Mouse (Mus musculus) heart, embryonic 10.5 days (tissue): ENCODE results near the gene Mpg. TPM values are rescaled to one million over a fixed set of nuclear protein-coding genes. Genes with fewer than 3 reads are reported as not detected.

Experiments used
- DNase-seq: peaks from one replicate; pipeline ENCODE4 v3.0.0-alpha.2; 2017; ENCODE audit warnings: low spot score
- H3K27ac ChIP-seq: fragments of 300-500 bp; sonication (generic); 2 replicates; pipeline ENCODE4 v1.5.1; 2016; ENCODE audit warnings: mild to moderate bottlenecking
- H3K27me3 ChIP-seq: fragments of 300-500 bp; sonication (generic); 2 replicates; pipeline ENCODE4 v1.6.1; 2016; ENCODE audit warnings: mild to moderate bottlenecking; ENCODE audit not compliant: poor library complexity, insufficient read depth, severe bottlenecking
- H3K36me3 ChIP-seq: fragments of 300-500 bp; sonication (generic); 2 replicates; pipeline ENCODE4 v1.6.1; 2016; ENCODE audit warnings: mild to moderate bottlenecking, moderate library complexity
- H3K4me1 ChIP-seq: fragments of 300-500 bp; sonication (generic); 2 replicates; pipeline ENCODE4 v1.6.1; 2016; ENCODE audit warnings: mild to moderate bottlenecking
- H3K4me3 ChIP-seq: fragments of 300-500 bp; sonication (generic); 2 replicates; pipeline ENCODE4 v1.5.1; 2016; ENCODE audit warnings: mild to moderate bottlenecking, moderate library complexity
- H3K9me3 ChIP-seq: fragments of 300-500 bp; sonication (generic); 2 replicates; pipeline ENCODE4 v1.6.1; 2016; ENCODE audit warnings: mild to moderate bottlenecking, moderate library complexity
- WGBS: fragments of 180-500 bp; shearing (Covaris S2); methylation state at CpG from one replicate; pipeline ENCODE4 v1.1.7; 2016; 5-methylcytosine and 5-hydroxymethylcytosine counted together
- polyA plus RNA-seq: library from polyadenylated mRNA; unstranded; fragments of >200 nt; fragmentation: Nextera tagmentation; extraction: Ambion mirVana; gene quantifications from 2 replicates; pipeline ENCODE4 v1.2.1, GENCODE M21; 2016

Gene Mpg
- polyA plus RNA-seq, 1 experiment from 2014 or later, result 26.3 TPM

- no peaks in the 10 kb centered on the region for H3K27me3 ChIP-seq
- no peak for DNase-seq
- 84% methylated on average over 3 of the region's 3 CpGs for WGBS
- 0 out of 2 replicates have a peak, but pooled peaks cover 4% of the 10 kb centered on the region for H3K4me1 ChIP-seq
- H3K4me3 ChIP-seq, result no peak overlapping the region
- H3K27ac ChIP-seq, result no peak overlapping the region
- no peaks in the 10 kb centered on the region for H3K9me3 ChIP-seq
- H3K36me3 ChIP-seq, result peaks cover 85% of the 10 kb centered on the region
These were observed 11.1 kb downstream of the Mpg start for GRCm38 (mm10) chr11:32237411-32237795.

- Histone ChIP-seq H3K4me3 (no peak overlapping the region), H3K9me3 (no peaks in the 10 kb centered on the region), H3K36me3 (peaks cover 78% of the 10 kb centered on the region), H3K27ac (no peak overlapping the region), H3K27me3 (no peaks in the 10 kb centered on the region), H3K4me1 (peaks cover 9% of the 10 kb centered on the region; the same call in 1 of the 2 replicates)
- WGBS, result 61% methylated on average over 5 of the region's 5 CpGs
- no peak for DNase-seq
These were observed 12.0 kb downstream of the Mpg start for GRCm38 (mm10) chr11:32238093-32238860.

- no peak overlapping the region for H3K4me3 ChIP-seq
- no peaks in the 10 kb centered on the region for H3K27me3 ChIP-seq
- peaks cover 64% of the 10 kb centered on the region for H3K36me3 ChIP-seq
- no peak for DNase-seq
- H3K4me1 ChIP-seq, result peaks cover 19% of the 10 kb centered on the region; the same call in 1 of the 2 replicates
- H3K27ac ChIP-seq, result peak overlapping the region; percentile 16; the same call in 1 of the 2 replicates
- no peaks in the 10 kb centered on the region for H3K9me3 ChIP-seq
These were observed 15.1 kb downstream of the Mpg start for GRCm38 (mm10) chr11:32241391-32241790.

GRCm38 (mm10) chr11:32242209-32242608, 15.9 kb downstream of the Mpg start:
- 86% methylated on average over 3 of the region's 3 CpGs for WGBS

GRCm38 (mm10) chr11:32243205-32243955, 17.1 kb downstream of the Mpg start:
- no peaks in the 10 kb centered on the region for H3K9me3 ChIP-seq
- no peaks in the 10 kb centered on the region for H3K27me3 ChIP-seq
- 55% methylated on average over 7 of the region's 7 CpGs for WGBS
- peak overlapping the region; percentile 76; the same call in 1 of the 2 replicates for H3K27ac ChIP-seq
- DNase-seq, result no peak
- H3K4me3 ChIP-seq, result no peak overlapping the region
- peaks cover 16% of the 10 kb centered on the region; the same call in 1 of the 2 replicates for H3K4me1 ChIP-seq
- peaks cover 62% of the 10 kb centered on the region for H3K36me3 ChIP-seq

More at GRCm38 (mm10) chr11:32242209-32242608, 15.9 kb downstream of the Mpg start:
- DNase-seq, result no peak
- no peaks in the 10 kb centered on the region for H3K9me3 ChIP-seq
- H3K4me3 ChIP-seq, result no peak overlapping the region
- H3K27me3 ChIP-seq, result no peaks in the 10 kb centered on the region
- peaks cover 62% of the 10 kb centered on the region for H3K36me3 ChIP-seq
- H3K4me1 ChIP-seq, result peaks cover 16% of the 10 kb centered on the region; the same call in 1 of the 2 replicates
- peak overlapping the region; percentile 76; the same call in 1 of the 2 replicates for H3K27ac ChIP-seq

- H3K27ac ChIP-seq, result peak overlapping the region; percentile 76
- peaks cover 59% of the 10 kb centered on the region for H3K36me3 ChIP-seq
These were observed 17.8 kb downstream of the Mpg start for GRCm38 (mm10) chr11:32244064-32244463.

GRCm38 (mm10) chr11:32244617-32245016, 18.3 kb downstream of the Mpg start:
- H3K27ac ChIP-seq, result peak overlapping the region; percentile 76
- peaks cover 16% of the 10 kb centered on the region; the same call in 1 of the 2 replicates for H3K4me1 ChIP-seq
- H3K36me3 ChIP-seq, result peaks cover 60% of the 10 kb centered on the region
- no peaks in the 10 kb centered on the region for H3K27me3 ChIP-seq
- H3K4me3 ChIP-seq, result no peak overlapping the region
- H3K9me3 ChIP-seq, result no peaks in the 10 kb centered on the region
- WGBS, result 88% methylated on average over 1 of the region's 1 CpGs
- no peak for DNase-seq

More at GRCm38 (mm10) chr11:32244064-32244463, 17.8 kb downstream of the Mpg start:
- no peaks in the 10 kb centered on the region for H3K27me3 ChIP-seq
- H3K4me1 ChIP-seq, result peaks cover 16% of the 10 kb centered on the region; the same call in 1 of the 2 replicates
- no peak overlapping the region for H3K4me3 ChIP-seq
- WGBS, result 83% methylated on average over 3 of the region's 3 CpGs
- H3K9me3 ChIP-seq, result no peaks in the 10 kb centered on the region
- no peak for DNase-seq

GRCm38 (mm10) chr11:32245614-32246013, 19.3 kb downstream of the Mpg start:
- H3K4me3 ChIP-seq, result no peak overlapping the region
- H3K27ac ChIP-seq, result peak overlapping the region; percentile 76; the same call in 1 of the 2 replicates
- peaks cover 16% of the 10 kb centered on the region; the same call in 1 of the 2 replicates for H3K4me1 ChIP-seq
- peaks cover 60% of the 10 kb centered on the region for H3K36me3 ChIP-seq
- DNase-seq, result peak; percentile 95
- H3K27me3 ChIP-seq, result no peaks in the 10 kb centered on the region
- 81% methylated on average over 6 of the region's 6 CpGs for WGBS
- no peaks in the 10 kb centered on the region for H3K9me3 ChIP-seq

GRCm38 (mm10) chr11:32247068-32247467, 20.8 kb downstream of the Mpg start:
- peaks cover 58% of the 10 kb centered on the region for H3K36me3 ChIP-seq
- H3K27ac ChIP-seq, result peak overlapping the region; percentile 38
- DNase-seq, result no peak
- no peak overlapping the region for H3K4me3 ChIP-seq
- H3K4me1 ChIP-seq, result peaks cover 16% of the 10 kb centered on the region; the same call in 1 of the 2 replicates
- no peaks in the 10 kb centered on the region for H3K27me3 ChIP-seq
- no peaks in the 10 kb centered on the region for H3K9me3 ChIP-seq

GRCm38 (mm10) chr11:32248350-32248749, 22.0 kb downstream of the Mpg start:
- Histone ChIP-seq H3K4me1 (peaks cover 11% of the 10 kb centered on the region; the same call in 1 of the 2 replicates), H3K27ac (peak overlapping the region; percentile 56; the same call in 1 of the 2 replicates), H3K9me3 (no peaks in the 10 kb centered on the region), H3K27me3 (no peaks in the 10 kb centered on the region), H3K36me3 (peaks cover 63% of the 10 kb centered on the region), H3K4me3 (no peak overlapping the region)
- whole genome bisulfite sequencing, result 83% methylated on average over 3 of the region's 3 CpGs
- no peak for DNase-seq

GRCm38 (mm10) chr11:32250880-32251763, 24.8 kb downstream of the Mpg start:
- H3K36me3 ChIP-seq, result peaks cover 77% of the 10 kb centered on the region
- peak; percentile 93 for DNase-seq
- peak overlapping the region; percentile 69 for H3K27ac ChIP-seq
- H3K4me1 ChIP-seq, result no peaks in the 10 kb centered on the region
- H3K27me3 ChIP-seq, result no peaks in the 10 kb centered on the region
- no peaks in the 10 kb centered on the region for H3K9me3 ChIP-seq
- no peak overlapping the region for H3K4me3 ChIP-seq
- 77% methylated on average over 8 of the region's 8 CpGs for WGBS

- Histone ChIP-seq H3K27me3 (no peaks in the 10 kb centered on the region), H3K4me1 (0 out of 2 replicates have a peak, but pooled peaks cover 2% of the 10 kb centered on the region), H3K36me3 (peaks cover 63% of the 10 kb centered on the region), H3K9me3 (no peaks in the 10 kb centered on the region), H3K4me3 (no peak overlapping the region), H3K27ac (no peak overlapping the region; the same call in 1 of the 2 replicates)
- WGBS, result 95% methylated on average over 1 of the region's 1 CpGs
- DNase-seq, result no peak
These were observed 26.8 kb downstream of the Mpg start for GRCm38 (mm10) chr11:32253121-32253520.
